Mouse (Mus musculus) brain, embryonic 18.5 days (tissue): Measurements from ENCODE around the gene Rps16.
"Not testable (repeated sequence)": the region's sequence is repeated elsewhere in the genome, so short reads cannot be mapped to it uniquely, and the experiment has no call there.

Experiments used
- DNase-seq: peaks from one replicate; pipeline ENCODE4 v3.0.0-alpha.2; 2012; ENCODE audit warnings: low read depth, low spot score

Rps16 gene

GRCm38 (mm10) chr7:28387384-28387783 lies 36.9 kb downstream of the Rps16 start:
- DNase-seq: not testable (repeated sequence)

GRCm38 (mm10) chr7:28390331-28390730 lies 39.9 kb downstream of the Rps16 start:
- DNase-seq: no peak

GRCm38 (mm10) chr7:28392429-28393271 lies 42.2 kb downstream of the Rps16 start, which contains the start of the genes Med29 and Paf1:
Med29 (minus strand) TSS chr7:28392708.
Paf1 (plus strand) TSS chr7:28392951.
- peak; percentile 99 for DNase-seq

GRCm38 (mm10) chr7:28393272-28393951 lies 43.0 kb downstream of the Rps16 start:
- DNase-seq: no peak

- DNase-seq: no peak
Measured at GRCm38 (mm10) chr7:28395425-28395824, 45.0 kb downstream of the Rps16 start.

- DNase-seq: no peak
Measured at GRCm38 (mm10) chr7:28398000-28398399, 47.5 kb downstream of the Rps16 start.

- no peak for DNase-seq
Measured at GRCm38 (mm10) chr7:28398696-28399340, 48.4 kb downstream of the Rps16 start.

- DNase-seq: no peak
Measured at GRCm38 (mm10) chr7:28401030-28401429, 50.6 kb downstream of the Rps16 start.

GRCm38 (mm10) chr7:28401942-28402341 lies 51.5 kb downstream of the Rps16 start:
- no peak for DNase-seq
